Mouse (Mus musculus) testis, adult 2 months (tissue): ENCODE measurements around the gene Mettl16.

Experiments used
- CTCF ChIP-seq: fragments of 200-500 bp; IDR thresholded peaks from 2 replicates; pipeline ENCODE4 v1.5.1; 2012; ENCODE audit warnings: low read depth, mild to moderate bottlenecking, inconsistent platforms, low read length, moderate library complexity; ENCODE audit not compliant: control insufficient read depth, insufficient read depth, insufficient replicate concordance
- POLR2A ChIP-seq: fragments of 200-500 bp; IDR thresholded peaks from 2 replicates; pipeline ENCODE4 v1.6.1; 2012; ENCODE audit warnings: low read depth, mild to moderate bottlenecking, inconsistent platforms, low read length, moderate library complexity; ENCODE audit not compliant: control insufficient read depth

DNA sequence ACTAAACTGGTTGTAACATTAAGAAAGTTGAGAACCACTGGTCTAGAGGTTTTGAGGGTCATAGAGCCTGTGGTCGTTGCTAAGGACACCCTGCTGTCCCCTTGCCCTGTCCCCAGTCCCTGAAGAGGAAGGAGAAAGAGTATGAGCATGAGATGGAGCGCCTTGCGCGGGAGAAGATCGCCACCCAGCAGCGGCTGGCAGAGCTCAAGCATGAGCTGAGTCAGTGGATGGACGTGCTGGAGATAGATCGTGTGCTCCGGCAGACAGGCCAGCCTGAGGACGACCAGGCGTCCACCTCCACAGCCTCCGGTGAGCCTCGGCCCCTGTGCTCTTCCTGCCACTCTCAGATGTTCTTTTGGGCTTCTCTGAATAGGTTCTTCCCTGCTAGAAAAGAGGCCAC lies 71.4 kb downstream of the Mettl16 start:
- TF ChIP-seq CTCF (no peak), POLR2A (no peak)
